Mouse (Mus musculus) gonadal fat pad, adult 2 months (tissue): ENCODE data around the gene Tinagl1. TPM values are rescaled to one million over a fixed set of nuclear protein-coding genes. Genes with fewer than 3 reads are reported as not detected.

ENCODE experiments used
- DNase-seq: peaks from one replicate; pipeline ENCODE4 v3.0.0-alpha.2; 2012; ENCODE audit warnings: low read depth
- polyA plus RNA-seq: library from polyadenylated mRNA; depleted of rRNA; stranded (reverse); fragments of >200 nt; gene quantifications from 2 replicates; pipeline ENCODE4 v1.2.3, GENCODE M21; 2012; rRNA removed

The Tinagl1 gene
- 137 and 176 TPM in 2 replicates for polyA plus RNA-seq

DNA sequence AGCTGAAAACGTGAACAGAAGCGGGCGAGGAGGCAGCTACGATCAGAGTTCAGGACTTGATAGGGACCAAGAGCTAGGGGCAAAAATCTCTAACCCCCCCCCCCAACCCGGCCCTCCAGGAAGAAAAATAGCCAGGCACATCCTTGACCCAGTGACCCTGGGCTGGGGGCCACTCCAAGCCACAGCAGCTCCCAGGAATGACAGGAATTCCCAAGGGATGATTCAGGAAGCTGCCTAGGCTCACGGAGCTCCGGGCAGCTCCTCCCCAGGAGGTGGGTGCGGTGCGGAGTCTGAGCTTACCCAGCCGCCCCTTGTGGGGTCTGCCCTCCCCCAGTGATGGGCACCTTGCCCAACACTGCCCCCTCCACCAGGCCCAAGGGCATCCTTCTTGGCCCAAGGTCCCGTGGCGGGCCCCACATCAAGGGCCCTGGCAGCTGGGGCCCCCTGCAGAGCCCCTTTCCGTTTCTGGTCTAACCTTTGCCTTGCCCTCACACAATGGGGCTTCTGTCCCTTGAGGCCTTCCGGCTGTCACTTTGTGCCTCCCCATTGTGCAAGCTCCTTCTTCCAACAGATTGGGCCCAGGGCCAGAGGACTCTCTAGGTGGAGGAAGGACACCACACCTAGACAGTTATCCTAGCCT, at the start of gene Tinagl1:
Gene Tinagl1, minus strand, starts transcription at position 51 of the 640 bp plus-strand sequence.
- DNase-seq, result no peak

DNA sequence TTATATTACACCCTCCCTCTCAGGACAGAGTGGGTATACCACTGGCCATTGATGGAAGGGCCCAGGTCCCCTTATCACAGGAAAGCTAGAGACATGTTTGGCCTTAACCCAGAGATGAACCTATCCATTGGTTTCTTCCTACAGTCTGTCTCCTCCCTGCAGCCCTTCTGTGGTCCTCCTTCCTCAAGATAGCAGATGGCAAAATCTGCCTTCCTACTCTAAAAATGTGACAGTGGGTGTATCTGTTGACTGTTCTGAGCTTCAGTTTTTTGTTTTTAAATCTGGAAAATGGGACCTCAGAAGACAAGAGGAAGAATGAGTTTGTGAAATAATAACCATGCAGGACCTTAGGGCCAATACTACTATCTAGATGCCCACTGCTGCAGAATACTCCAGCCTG, 49.1 kb upstream of the Tinagl1 start:
- no peak for DNase-seq

DNA sequence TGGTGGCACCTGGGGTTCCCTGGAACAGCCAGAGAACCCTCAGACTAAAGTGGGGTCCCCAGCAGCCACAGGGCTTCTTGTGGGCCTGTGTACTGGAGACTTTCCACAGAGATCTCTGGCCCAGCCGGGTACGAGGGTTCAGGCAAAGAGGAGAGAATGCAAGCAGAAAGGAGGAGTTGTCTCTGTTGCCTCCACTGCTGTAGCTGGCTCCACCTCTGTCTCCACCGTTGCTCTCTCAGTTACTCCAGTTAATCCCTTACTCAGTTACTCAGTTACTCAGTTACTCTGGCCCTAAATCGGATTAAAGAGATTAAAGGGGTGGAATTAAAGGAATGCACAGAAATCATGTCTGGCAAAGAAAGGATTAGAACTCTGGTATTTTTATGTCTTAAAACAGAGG, 47.3 kb upstream of the Tinagl1 start, which contains the start of gene Gm853:
Gene Gm853, minus strand, starts transcription at position 223 of the 400 bp plus-strand sequence.
- no peak for DNase-seq

DNA sequence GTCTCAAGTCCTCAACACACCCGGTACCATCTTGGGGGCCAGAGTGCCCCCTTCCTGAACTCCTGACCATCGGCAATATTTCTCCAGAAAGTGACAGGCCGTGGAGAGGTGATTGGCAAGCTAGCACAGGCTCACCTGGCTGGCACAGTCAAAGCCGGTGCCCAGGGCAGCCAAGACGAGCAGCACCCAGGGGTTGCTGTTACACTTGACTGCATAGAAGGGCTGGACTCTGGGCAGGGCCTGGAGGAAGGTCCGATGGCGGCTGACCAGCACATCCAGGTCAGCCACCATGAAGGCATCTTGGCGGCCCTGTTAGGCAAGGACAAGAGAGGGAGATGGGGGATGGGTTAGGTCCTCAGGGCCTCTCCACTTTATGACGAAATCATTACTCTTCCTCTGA, 45.3 kb upstream of the Tinagl1 start:
- DNase-seq, result no peak

DNA sequence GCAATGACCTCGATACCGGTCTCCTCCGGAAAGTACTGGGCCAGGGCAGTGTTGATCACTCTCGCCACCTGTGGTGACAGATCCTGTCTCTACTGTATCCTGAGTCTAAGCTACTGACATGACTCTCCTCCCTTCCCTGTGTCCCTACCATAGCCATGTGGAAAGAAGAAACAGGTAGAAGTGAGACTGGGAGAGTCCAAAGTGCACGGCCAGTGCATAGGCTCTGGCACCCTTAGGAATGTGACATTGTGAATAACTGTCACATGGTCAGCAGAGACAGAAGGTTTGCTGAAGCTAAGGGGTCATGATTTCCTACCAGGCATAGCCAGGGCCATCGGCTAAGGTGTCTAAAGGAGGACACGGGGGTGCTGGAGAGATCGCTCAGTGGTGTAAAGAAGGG, 40.5 kb upstream of the Tinagl1 start:
- DNase-seq, result no peak

DNA sequence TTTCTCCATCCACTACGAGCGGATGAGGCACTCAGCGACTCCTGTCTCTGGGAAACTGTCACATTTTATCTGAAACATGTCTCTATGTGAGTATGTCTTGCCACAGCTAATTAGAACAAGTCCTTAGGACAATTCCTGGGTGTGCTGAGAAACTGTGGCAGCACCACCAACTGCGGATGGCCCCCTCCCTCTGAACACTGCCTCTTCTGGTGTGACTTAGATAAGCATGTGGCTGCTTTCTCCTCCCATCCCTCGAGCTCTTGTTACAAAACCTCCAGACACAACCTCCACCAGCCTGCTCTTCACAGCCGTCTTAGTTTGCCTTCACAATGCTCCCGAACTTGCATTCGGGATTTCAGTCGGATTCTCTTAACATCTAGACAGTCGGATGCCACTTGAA, 38.9 kb upstream of the Tinagl1 start:
- no peak for DNase-seq

DNA sequence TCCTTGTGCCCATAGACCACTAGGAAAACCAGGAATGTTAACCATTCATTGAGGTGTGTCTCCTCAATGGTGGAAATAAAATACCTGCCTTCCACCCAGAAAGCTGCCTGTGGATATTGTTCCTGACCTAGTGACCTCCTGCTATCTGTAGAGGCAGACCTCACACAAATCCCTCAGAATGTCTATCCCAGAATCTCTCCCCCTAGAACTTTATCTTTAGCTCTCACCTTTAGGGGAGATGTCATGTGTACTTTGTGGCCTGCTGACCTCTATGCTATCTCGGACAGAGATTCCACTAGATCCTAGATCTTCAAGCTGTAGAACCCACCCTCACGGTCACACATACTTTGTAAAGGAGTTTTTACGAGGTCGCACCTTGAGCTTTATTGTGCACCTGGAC, 38.3 kb upstream of the Tinagl1 start:
- no peak for DNase-seq

DNA sequence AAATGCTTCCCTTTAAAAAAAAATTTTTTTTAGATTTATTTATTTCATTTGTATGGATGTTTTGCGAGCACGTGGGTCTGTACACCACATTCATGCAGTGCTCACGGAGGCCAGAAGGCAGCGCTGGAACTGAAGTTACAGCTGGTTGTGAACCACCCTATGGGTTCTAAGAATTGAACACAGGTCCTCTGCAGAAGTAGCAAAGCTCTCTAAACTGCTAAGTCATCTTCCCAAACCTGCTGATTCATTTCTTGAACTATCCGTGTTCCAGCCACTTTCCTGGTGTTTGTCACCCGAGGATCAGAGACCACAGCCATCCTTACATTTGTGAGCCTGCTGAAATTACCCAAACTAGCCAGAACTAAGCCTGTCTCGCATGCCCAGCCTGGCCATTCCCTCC, 37.5 kb upstream of the Tinagl1 start:
- no peak for DNase-seq

DNA sequence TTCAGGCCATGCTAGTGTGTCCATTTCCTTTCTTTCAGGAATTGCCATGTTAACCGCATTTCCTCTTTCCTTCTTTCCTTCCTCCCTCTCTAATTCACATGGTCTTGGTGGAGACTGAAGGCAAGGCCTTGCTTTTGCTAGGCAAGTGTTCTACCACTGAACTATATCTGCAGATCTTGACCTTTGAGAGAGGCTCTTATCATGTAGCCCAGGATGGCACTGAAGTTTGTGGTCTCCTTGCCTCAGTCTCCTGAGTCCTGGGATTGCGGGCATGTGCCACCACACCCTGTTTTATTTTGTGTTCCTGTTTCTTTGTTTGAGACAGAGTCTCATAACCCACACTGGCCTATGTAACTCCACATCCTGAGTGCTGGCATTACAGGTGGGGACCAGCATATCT, 36.9 kb upstream of the Tinagl1 start:
- no peak for DNase-seq

DNA sequence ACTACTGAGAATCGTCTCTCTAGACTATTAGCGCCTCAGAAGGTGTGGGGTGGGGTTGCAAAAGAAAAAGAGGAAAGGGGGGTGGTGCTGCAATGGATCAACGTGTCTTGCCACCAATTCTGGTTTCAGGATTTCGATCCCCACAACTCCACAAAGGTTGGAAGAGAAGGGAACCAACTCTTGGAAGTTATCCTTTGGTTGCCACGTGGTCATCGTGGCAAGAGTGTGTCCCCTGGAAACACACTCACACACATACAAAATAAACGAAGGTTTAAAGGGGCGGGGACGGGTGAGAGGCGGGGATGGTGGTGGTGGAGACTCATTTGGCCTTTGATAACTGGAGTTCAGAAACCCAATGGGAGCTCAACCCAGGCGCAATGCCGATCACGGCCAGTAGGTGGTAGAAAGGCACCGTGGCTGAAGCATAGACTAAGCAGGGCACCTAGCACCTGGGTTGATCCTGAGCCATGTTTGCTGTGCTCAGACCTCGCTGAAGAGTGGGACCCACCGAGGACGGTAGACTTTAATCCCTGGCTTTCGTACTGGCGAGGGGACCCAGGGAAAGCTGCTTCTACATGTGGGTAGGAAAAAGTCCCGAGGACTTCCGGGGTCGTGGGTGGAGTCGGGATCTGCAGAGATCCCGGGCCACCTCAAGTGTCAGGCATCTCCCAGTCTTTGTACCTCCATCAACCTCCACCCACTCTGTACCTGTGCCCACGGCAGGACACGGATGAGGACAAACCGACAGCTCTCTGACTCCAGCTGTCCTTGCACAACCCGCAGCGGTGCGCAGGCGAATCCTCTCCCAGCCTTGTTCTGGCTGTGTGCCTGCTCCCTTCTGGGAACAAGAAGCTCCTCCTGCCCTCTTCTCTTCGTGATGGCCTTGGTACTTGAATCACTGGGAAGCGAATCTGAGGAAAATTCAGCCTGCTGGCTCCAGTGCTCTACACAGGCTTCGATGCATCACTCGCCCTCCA, 24.1 kb upstream of the Tinagl1 start:
- DNase-seq, result no peak

DNA sequence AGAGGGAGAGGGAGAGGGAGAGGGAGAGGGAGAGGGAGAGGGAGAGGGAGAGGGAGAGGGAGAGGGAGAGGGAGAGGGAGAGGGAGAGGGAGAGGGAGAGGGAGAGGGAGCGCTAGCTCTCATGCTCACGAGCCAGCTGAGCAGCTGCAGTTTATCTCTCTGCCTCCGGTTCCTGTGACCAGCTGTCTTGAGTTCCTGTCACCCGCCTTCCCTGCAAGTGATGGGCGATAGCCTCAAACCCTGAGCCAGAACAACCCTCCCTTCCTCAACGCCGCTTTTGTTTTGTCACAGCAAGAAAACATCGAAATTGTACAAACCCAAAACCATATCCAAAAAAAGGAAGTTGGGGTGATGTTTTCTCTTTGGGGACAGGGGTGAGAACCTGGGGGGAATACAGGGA, 21.6 kb upstream of the Tinagl1 start:
- no peak for DNase-seq

DNA sequence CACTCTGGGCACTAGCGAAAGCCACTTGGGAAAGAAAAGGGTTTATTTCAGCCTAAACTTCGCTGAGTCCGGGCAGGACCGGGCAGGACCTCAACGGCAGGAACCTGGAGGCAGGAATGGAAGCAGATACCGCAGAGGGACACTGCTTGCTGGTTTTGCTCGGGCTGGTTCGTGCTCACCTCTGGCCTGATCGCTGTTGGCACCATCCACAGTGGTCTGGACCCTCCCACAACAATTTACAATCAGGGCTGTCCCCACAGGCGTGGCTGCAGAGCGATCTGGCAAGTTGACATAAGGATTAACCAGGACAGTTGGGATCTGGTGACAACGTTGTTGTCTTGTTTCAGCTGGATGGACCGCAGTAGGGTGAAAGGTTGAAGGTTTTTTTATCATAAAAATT, 21.0 kb upstream of the Tinagl1 start:
- no peak for DNase-seq

DNA sequence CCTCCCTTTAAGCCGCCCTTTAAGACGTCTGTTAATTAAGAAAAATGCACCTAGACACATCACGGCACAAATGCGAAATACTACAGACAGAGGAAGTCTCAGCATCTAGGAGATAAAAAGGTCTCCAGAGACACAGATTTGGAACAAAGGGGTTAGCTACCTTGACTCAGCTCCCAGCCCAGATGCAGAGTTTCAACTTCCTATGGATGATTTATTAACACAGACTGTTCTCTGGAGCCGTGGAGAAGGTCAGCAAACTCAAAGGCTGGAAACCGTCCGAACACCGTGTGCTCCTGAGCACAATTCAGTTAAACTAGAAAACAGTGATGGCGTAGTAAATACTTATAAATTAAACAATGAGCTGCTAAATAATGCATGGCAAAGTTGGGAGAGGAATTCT, 17.3 kb upstream of the Tinagl1 start:
- DNase-seq, result no peak

DNA sequence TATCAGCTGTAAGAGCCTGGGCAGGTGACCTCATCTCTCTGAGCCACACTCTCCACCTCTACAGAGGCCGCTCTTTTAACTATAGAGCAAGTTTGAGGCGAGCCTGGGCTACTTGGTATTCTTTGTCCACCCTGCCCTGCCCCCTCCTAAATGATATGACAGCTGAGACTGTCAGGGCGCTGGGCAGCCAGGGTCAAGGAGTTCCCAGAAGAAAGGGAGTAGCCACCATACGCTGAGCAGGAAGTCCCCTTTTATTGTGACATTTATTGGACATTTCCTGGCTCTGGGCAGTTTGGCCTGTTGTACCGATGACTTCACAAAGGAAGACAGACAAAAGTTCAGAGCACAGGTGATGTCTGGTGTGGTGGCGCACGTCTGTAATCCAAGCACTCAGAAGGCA, 14.7 kb upstream of the Tinagl1 start:
- DNase-seq, result no peak

DNA sequence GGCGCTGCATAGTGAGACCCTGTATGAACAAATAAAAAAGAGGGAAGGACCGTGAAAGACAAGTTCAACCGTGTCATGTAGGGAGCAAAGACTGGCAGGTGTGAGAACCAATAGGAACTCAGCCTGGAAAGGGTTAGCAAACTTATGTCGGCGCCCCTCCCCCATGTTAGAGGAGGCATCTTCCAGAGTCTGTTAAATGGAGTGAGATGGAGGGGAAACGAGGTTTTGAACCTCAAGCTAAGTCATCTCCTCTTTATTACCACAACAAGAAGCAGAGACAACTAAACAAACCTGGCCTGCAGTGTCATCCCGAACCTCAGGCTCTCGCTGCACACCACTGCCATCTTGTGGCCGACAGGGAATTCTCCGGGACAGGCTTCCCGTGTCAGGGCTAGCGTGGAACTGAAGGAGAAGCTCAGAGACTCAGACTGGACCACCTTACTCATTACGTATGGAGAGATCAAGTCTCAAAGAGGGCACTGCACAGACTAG, 13.9 kb upstream of the Tinagl1 start:
- DNase-seq, result no peak

DNA sequence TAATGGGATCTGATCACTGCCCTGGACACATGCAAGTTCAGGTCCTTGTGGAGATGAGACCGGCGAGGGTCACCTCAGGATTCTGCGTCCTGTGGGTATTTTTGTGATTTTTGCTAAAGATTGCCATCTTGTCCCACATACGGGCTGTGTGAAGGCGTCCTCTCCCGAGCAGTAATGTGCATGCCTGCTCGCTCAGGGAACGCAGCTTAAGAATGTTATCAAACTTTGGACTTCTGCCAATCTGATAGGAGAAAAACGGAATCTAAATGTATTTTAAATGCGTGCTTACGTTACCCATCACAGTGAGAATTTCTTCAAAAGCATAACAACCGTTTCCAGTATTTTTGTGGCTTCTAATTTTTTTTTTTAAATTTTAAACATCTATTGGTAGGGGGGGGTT, 12.0 kb upstream of the Tinagl1 start:
- DNase-seq, result no peak

DNA sequence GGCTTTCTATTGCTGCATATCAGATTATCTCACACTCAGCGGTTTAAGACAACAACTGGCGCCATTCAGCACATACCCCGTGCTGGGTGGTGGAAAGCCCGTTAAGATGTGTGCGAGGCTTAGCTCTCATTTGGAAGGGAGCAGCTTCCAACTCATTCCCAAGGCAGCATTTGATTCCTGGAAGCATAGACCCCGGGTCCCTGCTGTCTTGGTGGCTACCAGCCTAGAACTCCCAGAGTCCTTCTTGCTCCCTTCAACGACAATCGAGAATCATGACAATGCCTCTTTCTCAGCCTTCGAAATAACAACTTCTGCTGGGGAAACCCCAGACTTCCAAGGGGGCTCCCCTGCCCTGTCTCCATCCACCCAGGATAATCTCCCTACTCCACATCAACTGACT, 11.5 kb upstream of the Tinagl1 start:
- DNase-seq, result no peak

DNA sequence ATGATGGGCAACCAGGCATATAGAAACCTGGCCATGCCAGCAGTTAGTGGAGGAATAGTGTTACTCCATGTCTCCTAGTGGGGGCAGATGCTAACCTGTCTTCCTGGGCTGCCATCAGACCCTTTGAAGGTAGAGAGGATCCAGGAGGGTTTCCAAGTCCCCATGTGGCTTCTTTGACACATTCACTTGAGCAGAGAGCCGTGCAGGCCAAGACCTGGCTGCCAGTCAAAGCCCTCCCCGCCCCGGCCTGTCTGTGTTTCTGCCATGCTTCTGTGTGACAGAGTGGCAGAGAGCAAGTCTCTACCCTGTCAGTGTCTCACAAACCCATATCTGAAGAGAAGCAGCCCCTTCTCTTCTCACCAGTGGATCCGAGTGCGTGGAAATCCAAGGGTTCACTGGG, 9.0 kb upstream of the Tinagl1 start:
- DNase-seq, result no peak

DNA sequence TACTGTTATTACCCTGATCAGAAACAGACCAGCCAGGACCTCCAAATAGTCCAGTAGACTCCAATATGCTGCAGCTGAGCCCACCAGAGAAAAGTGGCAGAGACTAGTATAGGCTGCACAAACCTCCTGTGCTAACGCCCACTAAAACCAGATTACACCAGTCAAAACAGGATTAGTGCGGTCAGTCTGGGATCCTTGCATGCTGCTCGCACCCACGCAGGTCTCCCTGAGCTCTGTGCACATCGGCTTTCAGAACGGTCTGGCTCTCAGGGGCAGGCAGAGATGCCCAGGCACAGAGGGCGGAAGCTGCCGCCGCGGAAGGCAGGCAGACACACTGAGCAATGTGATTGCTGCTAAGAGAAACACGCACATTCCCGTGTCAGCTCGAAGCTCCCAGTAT, 8.1 kb upstream of the Tinagl1 start:
- DNase-seq, result no peak

DNA sequence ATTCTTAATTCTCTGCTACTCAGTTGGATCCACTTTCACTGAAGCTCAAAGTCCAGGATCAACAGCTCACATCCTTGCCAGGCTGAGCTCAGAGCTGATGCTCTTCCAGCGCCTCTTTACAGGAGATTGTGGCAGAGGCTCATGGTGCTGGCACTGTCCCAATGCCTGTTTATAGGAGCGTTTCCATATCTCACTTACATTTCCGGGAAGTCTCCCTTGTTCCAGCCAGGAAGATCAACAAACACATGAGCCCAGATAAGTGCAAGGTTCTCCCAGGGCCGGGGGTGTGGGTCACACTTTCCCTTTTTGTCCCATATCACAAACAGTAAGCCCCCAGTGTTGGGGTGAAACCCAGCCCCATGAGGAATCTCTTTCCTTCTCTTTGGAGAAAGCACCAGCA, 7.0 kb upstream of the Tinagl1 start:
- no peak for DNase-seq

DNA sequence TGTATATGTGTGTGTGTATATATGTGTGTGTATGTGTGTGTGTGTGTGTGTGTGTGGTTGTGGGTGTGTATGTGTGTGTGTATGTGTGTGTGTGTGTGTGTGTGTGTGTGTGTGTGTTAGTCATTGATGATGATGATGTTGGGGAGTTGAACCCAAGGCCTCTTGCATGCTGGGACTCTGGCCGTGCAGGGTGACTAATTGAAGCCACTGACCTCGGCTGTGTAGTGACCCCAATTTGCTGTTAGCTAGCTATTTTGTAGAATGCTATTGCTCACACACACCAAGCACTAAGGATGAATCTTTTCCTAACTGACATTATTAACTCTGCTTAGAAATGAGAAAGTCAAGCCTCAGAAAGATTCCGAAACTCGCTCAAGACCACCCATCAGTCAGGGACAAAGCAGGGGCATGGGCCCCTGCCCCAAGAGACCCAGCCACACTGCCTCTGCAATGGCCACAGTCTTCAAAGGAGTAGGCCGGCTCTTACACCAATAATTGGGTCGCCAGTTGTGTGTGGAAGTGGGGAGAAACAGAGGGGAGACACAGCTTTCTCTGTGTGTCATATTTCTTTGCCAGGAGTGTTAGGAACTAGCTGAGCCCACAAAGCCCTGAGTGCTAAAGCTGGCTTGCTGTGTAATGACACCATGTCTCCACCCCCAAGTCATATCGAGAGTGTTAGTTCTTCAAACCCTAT, 6.1 kb upstream of the Tinagl1 start:
- no peak for DNase-seq

DNA sequence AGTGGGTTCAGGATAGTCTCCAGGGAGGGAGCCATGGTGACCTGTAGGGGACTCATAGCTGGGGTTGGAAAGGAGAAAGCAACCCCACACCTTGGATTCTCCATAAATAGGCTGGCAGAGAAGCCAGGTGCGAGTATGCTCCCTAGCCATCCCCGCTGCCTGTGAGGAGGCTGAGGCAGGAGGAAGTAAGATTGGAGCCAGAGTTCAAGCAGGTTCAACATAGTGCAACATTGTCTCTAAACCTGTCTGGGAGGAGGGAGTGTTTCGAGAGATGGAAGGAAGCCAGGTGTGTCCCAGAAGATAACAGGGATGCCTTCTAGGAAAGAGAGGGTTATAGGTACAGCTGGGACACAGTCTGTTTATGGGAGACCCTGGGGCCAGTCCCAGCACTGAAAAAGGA, 5.0 kb upstream of the Tinagl1 start:
- no peak for DNase-seq
